Mouse (Mus musculus): ENCODE results near the gene Anp32a.
A peak's percentile ranks its signal among the peaks of the same experiment; 100 is the strongest.

The Anp32a gene

GRCm38 (mm10) chr9:62341123-62341486, at the start of gene Anp32a:
TSS of gene Anp32a (plus strand) at chr9:62341293.
- peak; percentile 99 for DNase-seq

DNA sequence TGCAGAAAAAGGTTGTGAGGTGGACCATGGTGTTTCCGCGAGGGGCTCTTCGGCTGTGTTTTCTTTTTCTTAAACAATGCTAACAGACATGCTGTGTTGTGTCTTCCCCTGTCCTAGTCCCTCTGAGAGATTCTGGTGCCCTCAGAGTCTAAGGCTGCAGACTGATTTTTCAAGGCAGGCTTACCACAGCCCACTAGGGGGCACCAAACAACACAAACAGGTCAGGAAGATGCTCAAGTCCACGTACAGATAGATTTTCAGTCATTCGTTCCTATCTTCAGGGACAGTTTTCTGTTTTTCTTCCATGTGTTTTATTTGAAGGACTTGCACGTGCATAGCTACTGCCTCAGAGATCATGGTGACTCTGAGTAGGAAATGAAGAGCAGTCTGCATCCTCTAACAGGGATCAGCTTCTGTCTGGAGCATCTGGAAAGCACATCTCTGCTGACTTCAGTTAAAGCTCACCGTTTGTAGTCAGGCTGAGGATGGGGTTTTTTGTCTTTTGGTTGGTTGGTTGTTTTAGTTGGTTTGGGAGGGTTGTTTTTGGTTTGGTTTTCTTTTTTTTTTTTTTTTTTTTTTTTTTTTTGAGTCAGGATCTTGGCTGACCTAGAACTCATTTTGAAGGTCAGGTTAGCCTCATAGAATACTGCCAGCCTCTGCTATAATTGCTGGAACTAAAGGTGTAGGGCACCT, 45.9 kb upstream of the Anp32a start:
- DNase-seq = peak; percentile 85

DNA sequence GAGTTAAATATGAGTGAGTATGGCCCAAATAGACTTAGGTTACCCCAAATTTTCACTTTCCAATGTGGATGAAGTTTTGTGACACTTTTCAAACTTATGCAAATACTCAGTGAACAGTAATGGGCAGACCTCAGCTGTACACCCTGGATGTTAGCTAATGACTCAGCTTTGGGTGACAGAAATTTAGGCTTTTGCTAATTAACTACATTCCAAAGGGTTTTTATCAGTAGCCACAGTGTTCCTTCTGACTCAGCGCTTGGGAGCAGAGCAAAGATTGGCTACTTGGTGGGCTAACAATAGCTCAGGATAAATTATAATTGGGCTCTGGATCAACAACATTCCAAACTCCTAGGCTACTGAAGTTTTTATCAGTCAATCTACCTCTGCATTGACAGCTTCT, 44.2 kb upstream of the Anp32a start:
- no peak for DNase-seq

DNA sequence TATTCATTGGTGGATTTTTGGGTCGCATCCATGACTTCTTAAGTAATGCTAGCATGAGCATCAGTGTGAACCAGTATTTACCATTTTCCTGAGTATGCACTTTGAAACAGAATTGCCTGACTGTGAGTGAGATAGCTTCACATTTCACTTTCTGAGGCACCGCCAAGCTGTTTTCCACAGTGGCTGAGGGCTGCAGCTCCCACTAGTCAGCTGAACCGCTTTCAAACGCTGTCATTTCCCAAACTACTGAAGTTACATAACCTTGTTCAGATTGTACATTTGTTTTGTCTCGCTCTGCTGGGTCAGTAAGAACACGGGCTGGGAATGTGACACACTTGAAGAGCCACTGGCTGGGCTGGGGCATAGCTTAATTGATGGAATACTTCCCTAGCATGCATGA, 25.5 kb upstream of the Anp32a start:
- no peak for DNase-seq

DNA sequence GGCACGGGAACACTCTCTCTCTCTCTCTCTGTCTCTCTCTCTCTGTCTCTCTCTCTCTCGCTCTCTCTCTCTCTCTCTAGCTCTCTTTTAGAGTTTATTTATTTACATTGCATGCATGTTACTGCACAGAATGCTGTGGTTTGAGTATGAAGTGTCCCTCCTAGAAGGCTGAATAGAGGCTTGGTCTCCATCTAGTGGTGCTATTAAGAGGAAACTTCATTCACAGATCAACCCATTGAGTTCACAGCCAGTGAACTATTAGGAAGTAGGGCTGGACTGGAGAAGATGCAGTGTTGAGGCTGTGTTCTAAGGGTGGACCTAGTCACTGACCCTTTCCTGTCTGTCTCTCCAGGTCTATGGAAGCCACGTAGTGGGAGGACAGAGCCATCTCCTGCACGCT, 22.4 kb upstream of the Anp32a start:
- no peak for DNase-seq

DNA sequence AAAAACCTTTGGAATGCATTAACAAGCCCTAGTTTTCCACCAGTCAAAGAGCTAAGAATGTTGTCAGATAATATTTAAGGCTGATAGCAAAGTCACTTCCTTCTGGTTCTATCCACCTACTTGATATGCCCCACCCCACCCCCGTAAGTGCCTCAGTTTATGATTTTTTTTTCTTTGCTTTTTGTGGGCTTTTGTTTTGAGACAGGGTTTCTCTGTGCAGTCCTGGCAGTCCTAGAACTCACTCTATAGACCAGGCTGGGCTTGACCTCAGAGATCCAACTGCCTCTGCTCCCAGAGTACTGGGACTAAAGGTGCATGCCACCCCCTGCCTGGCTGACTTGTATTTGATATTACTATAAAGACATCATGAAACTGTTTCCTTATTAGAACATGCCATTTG, 17.3 kb upstream of the Anp32a start:
- no peak for DNase-seq

GRCm38 (mm10) chr9:62325965-62326364, 15.1 kb upstream of the Anp32a start:
- no peak for DNase-seq

DNA sequence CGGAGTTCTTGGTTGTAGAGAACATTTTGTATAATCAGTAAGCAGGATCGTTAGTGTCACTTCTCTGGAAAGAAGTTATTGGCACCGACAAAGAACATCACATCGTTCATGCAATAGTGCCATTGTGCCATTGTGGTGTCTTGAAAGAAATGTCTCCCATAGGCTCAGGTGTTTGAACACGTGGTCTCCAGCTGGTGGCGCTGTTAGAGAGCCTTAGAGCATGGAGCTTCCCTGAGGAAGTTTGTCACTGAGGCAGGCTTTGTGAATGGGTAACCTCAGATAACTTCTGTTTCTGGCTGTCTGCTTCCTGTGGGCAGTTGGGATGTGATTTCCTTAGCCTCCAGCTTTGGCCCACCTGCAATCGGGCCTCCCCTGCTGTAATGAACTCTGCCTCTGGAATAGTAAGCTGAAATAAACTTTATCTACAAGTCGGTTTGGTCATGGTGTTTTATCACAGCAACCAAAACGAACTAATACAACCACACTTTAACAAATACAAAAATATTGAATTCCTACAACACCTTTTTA, 6.7 kb upstream of the Anp32a start:
- no peak for DNase-seq

GRCm38 (mm10) chr9:62335396-62335795, 5.7 kb upstream of the Anp32a start:
- no peak for DNase-seq

GRCm38 (mm10) chr9:62337924-62338635, 3.0 kb upstream of the Anp32a start:
- peak; percentile 78 for DNase-seq

DNA sequence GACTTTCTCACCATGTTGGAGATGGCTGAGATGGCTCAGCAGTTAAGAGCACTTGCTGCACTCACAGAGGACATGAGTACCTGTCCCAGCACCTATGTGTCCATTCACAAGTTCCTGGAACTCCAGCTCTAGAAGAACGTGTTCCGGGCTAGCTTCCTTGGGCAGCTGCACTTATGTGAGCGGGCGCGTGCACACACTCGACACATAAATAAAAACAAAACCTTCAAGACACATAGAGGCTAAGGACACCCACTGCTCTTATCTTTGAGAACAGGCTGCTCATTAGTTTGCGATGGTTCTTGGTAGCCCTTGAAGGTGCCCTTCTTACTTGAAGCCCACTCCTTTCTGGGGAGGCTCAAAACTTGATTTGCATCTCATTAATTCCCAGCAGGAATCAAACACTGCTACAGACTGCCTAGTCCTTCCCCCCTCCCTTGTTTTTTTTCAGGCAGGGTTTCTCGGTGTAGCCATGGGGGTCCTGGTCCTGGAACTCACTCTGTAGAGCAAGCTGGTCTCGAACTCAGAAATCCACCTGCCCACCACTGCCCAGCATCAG, 2.4 kb upstream of the Anp32a start:
- no peak for DNase-seq

GRCm38 (mm10) chr9:62340301-62341122, 581 bp upstream of the Anp32a start:
- DNase-seq = no peak

DNA sequence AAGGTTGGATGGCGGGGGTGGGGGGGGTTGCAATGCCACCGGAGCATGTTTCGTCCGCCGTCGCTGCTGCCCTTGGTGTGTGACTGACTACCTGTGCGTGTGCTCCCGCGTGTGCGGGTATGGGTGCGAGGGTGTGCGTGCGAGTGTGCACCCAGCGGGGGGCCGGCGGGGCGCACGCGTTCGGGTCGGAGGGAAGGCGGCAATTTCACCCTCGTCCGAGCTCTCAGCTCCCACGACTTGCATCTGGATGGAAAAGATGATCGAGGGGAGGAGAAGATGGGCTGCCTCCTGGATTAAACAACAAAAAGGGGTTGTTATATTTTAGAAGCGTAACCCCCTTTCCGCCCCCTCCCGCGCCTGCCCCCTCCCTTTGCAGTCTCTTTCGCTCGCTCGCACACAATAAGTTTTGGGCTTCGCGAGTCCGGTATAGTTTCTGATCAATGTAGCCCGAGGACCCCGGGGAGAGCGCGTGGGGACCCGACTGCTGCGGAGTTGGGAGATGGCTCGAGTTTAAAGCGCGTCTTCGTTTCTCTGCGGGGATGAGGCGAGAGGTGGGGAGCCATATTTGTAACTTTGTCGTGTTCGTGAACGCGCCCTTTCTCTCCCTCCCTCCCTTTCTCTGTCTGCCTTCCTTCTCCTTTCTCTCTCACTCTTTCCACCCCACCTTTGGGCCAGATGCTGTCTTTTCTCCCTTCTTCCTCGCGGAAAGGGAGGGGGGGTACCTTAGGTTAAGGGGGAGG, 778 bp downstream of the Anp32a start:
- no peak for DNase-seq

DNA sequence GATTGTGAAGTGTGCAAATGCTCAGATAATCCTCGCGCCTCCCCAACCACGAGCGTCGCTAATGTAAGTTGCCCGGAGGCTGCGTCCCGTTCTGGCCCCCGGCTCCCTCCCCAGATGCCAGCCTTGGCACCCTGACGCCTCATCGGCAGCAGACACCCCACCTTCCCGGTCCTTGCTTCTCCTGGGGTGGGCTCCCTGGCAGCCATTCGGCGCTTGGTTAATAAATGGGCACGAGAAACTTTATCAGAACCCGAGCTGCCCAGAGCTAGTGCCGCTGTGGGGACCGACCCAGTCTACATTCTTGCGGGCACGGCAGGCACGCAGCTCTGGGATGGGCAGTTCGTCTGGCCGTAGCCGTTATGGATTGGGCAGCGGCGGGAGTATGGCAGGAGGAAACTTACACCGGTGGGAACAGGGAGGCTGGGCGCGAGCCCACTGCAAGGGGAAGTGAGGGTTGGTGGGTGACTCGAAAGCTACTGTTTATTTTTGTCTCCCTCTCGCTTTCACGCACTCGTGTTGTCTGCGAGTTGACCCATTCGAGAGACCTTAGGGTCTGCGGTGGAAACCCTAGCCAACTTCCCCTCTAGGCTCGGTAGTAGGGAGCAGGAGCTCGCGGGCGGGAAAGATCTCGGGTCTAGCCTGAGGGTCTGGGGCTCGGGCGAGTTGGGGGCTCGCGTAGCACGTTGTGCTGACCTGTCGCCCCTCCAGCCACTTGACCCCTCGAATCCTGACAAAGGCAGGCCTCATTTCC, 1.5 kb downstream of the Anp32a start:
- DNase-seq = peak; percentile 68

DNA sequence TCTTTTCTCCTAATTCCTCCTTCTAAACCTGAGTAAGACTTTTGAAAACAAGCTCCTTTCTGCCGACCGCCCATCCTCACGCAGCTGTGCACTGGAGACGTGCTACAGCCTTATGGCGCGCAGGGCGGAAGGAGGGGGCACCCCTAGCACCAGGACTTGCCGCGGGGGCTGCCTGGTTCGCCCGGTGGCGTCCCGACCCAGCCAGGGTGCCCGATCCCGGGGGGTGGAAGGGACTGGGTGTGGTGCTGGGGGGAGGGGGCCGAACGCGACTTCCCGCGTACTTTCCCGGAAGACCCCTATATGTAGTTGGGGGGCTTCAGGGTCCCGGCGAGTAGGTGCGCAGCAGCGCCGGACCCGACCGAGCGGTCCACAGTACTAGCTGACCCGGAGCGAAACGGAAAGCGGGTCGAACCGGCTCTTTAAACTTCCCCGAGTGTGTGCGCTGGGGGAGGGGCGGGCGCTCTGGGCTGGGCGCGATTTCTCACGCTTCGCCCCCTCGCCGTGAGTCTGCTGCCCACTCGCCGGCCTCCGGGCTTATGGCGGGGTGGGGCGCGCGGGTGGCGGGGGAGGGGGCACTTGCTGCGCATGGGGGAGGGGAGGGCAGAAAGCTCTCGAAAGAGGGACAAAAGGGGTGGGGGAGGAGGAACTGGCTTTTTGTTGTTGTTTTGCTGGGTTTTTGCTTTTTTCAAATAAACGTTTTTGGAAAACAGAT, 2.3 kb downstream of the Anp32a start:
- peak; percentile 88 for DNase-seq

DNA sequence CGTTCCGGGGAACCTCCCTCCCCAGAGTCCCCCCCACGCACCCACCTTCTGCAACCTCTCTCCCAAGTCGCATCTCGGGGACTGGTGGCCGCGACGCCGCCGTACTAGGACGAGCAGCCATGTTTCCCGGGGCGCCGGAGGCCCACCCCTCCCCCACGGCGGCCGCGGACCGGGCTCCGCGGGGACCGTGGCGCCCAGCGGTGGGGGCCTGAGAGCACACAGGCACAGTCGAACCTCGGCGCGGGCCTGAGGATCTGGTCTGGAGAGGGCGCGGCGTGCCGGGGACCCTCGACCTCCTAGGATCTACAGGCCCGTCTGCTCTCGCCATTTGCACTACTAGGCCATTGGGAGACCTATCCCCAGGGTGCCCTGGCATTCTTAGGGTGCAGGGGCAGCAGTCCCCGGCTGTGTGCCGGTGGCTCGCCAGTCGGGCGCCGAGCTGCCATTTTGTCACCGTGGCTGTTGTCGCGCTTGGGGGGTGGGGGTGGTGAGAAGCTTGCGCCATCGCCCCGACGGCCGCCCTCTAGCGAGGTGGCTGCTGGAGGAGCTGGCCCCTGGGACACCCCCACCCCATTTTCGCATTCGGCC, 2.9 kb downstream of the Anp32a start:
- peak; percentile 83 for DNase-seq

DNA sequence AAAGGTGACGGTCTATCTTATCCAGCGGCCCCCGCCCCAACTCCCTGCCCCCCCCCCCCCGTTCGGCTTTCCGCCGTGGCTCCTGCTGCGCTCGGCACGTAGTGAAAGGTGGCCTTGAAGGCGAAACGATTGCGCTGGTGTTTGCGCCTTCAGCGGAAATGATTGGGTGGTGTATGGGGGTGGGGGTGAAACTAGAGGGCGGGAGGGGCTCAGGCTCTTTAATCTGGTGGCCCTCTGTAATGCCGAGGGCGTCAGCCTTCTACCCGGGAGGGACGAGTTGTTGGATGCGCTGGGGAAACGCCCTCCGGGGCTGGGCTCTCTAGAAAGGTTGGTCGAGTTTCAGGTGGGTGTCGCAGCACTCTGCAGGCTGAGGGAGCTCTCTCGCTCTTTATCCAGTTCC, 3.5 kb downstream of the Anp32a start:
- peak; percentile 81 for DNase-seq

DNA sequence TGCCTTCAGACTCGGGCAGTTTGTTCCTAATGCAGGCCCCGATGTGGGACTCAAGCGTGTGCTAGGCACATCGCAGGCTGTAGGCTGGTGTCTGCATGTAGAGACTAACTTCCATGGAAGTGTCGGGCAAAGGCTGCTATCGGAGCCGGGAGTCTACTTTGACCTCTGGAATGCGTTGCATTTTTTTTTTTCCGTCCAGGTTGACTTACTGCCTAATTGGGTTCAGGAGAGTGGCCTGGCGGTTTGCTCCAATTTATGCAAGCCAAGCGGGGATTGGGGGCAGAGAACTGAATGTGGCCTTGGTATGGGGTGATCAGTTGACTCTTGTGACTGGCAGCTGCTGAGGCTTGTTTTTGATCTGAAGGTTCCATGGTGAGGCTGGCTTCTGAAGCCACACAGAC, 4.0 kb downstream of the Anp32a start:
- DNase-seq = peak; percentile 85

- no peak for DNase-seq
Observed at GRCm38 (mm10) chr9:62345633-62346387, 4.7 kb downstream of the Anp32a start.

- DNase-seq = no peak
Observed at GRCm38 (mm10) chr9:62346388-62346679, 5.2 kb downstream of the Anp32a start.
